Comparison of ENCODE assay signal across 30 mouse cellular contexts in the genomic region with DNA sequence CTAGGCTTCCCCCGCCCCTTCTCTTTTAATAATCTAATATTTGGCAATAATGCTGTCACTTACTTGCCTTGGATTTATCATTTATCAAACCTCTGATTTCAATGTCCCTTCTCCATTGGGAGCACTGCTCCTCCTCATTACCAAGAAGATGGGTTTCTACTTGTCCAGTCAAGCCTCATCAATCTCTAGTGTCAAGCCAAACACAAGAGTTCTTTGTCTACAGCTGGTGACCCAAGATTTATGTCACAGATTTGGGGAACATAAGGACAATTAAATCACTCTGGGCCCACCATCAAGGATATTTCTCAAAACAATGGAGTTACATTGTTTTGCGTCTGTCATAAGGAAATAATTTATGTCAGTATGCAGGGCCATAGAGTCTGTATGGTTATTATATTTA. TPM values are rescaled to one million over a fixed set of nuclear protein-coding genes. Genes with fewer than 3 reads are reported as not detected.
DNase-seq lines count a peak whose midpoint lies in the region; ATAC-seq lines count a peak whose summit lies in the region.
"Had no signal": no experiment of that assay in that cellular context is flagged by ENCODE, and none has a peak within 500 bp of the region (broad histone marks: within the 10 kb centered on the region; RNA-seq: fewer than 3 reads in every experiment).

No protein-coding gene starts in this region.

- no peak overlapping the region for H3K4me3 ChIP-seq in neural tube, embryonic 11.5 days (ENCODE audit: low read depth, low read length)
- H3K4me3 ChIP-seq: embryonic facial prominence, embryonic 13.5 days; forebrain, embryonic 10.5 days; forebrain, embryonic 13.5 days; heart, adult 2 months; heart, embryonic 10.5 days; heart, embryonic 13.5 days; hindbrain, embryonic 12.5 days; intestine, embryonic 15.5 days had no signal

- DNase-seq in embryo, embryonic 11 days, result peak; percentile 22
- DNase-seq in embryo, embryonic 9.5 days (ENCODE audit: extremely low spot score), result no peak
- no peak for DNase-seq in neural tube, embryonic 11.5 days (ENCODE audit: low spot score)
- no peak for DNase-seq in neural tube, embryonic 10.5 days (ENCODE audit: extremely low spot score, low spot score)
- DNase-seq in mesoderm, embryonic 11.5 days (ENCODE audit: low read depth, low spot score), result peak; percentile 50
- peak; percentile 4 for DNase-seq in retina, postnatal 7 days (ENCODE audit: low read depth, low spot score)
- no peak for DNase-seq in cerebellum, adult 9-10 months
- DNase-seq: adrenal gland, adult 2 months; adrenal gland, postnatal 14 days; B cell, adult 2 months; cerebellum, adult 11 months; cerebellum, adult 2 months; cerebellum, postnatal 10 days; cerebellum, postnatal 36 days; gastrocnemius, postnatal 10 days; gastrocnemius, postnatal 36 days; heart, adult 2 months; heart, postnatal 14 days; heart, postnatal 4 days had no signal

- H3K9me3 ChIP-seq in neural tube, embryonic 11.5 days (ENCODE audit: control insufficient read depth, low read length), result no peaks in the 10 kb centered on the region
- H3K9me3 ChIP-seq: embryonic facial prominence, embryonic 13.5 days; forebrain, embryonic 10.5 days; forebrain, embryonic 13.5 days; G1E; heart, embryonic 10.5 days; heart, embryonic 13.5 days; hindbrain, embryonic 12.5 days; intestine, embryonic 15.5 days had no signal

- no peak overlapping the region for H3K27ac ChIP-seq in neural tube, embryonic 11.5 days (ENCODE audit: low read depth, low read length)
- H3K27ac ChIP-seq: embryonic facial prominence, embryonic 13.5 days; forebrain, embryonic 10.5 days; forebrain, embryonic 13.5 days; heart, adult 2 months; heart, embryonic 10.5 days; heart, embryonic 13.5 days; hindbrain, embryonic 12.5 days; intestine, embryonic 15.5 days had no signal

- peak; percentile 48; the same call in 1 of the 2 replicates for ATAC-seq in neural tube, embryonic 11.5 days (ENCODE audit: insufficient read depth, low FRiP score, low TSS enrichment)
- ATAC-seq: forebrain, embryonic 13.5 days; forebrain, embryonic 16.5 days; hindbrain, embryonic 16.5 days; intestine, embryonic 15.5 days had no signal

- H3K27me3 ChIP-seq in neural tube, embryonic 11.5 days (ENCODE audit: control insufficient read depth, insufficient read depth, low read length), result no peaks in the 10 kb centered on the region
- H3K27me3 ChIP-seq: CH12.LX; embryonic facial prominence, embryonic 13.5 days; forebrain, embryonic 13.5 days; heart, embryonic 13.5 days; hindbrain, embryonic 12.5 days; intestine, embryonic 15.5 days had no signal

- no peak overlapping the region for H3K4me2 ChIP-seq in neural tube, embryonic 11.5 days (ENCODE audit: low read depth)
- H3K4me2 ChIP-seq: embryonic facial prominence, embryonic 13.5 days; forebrain, embryonic 13.5 days; heart, embryonic 13.5 days; hindbrain, embryonic 12.5 days; intestine, embryonic 15.5 days had no signal

- no peak overlapping the region for H3K9ac ChIP-seq in neural tube, embryonic 11.5 days (ENCODE audit: low read length)
- H3K9ac ChIP-seq: embryonic facial prominence, embryonic 13.5 days; forebrain, embryonic 13.5 days; heart, embryonic 13.5 days; hindbrain, embryonic 12.5 days; intestine, embryonic 15.5 days had no signal

- WGBS in neural tube, embryonic 11.5 days, result 64% methylated on average over 2 of the region's 2 CpGs

- H3K4me1 ChIP-seq in neural tube, embryonic 11.5 days (ENCODE audit: control insufficient read depth, insufficient read depth, low read length), result 0 out of 2 replicates have a peak, but pooled peaks cover 3% of the 10 kb centered on the region
- H3K4me1 ChIP-seq: intestine, embryonic 15.5 days had no signal

- H3K36me3 ChIP-seq in neural tube, embryonic 11.5 days (ENCODE audit: control insufficient read depth, insufficient read depth, low read length), result no peaks in the 10 kb centered on the region
- H3K36me3 ChIP-seq: intestine, embryonic 15.5 days had no signal

RNA-seq across cellular contexts. Expression of a gene that starts 5.5 kb away (rescaled TPM):
- polyA plus RNA-seq in neural tube, embryonic 11.5 days (2014; fragmentation: Nextera tagmentation; extraction: Ambion mirVana), result 28.6 and 31.1 TPM in 2 replicates

Comparison
In these comparisons a context has a peak if more than half of its experiments do, and no peak if none do; other contexts are left out.
1. DNase-seq: peak in embryo, embryonic 11 days (single experiment), mesoderm, embryonic 11.5 days (single experiment) and retina, postnatal 7 days (single experiment); none in embryo, embryonic 9.5 days (single experiment), neural tube, embryonic 11.5 days (single experiment), neural tube, embryonic 10.5 days (single experiment) and cerebellum, adult 9-10 months (single experiment).